Mouse (Mus musculus): ENCODE measurements around the gene Wdr70.

The Wdr70 gene

DNA sequence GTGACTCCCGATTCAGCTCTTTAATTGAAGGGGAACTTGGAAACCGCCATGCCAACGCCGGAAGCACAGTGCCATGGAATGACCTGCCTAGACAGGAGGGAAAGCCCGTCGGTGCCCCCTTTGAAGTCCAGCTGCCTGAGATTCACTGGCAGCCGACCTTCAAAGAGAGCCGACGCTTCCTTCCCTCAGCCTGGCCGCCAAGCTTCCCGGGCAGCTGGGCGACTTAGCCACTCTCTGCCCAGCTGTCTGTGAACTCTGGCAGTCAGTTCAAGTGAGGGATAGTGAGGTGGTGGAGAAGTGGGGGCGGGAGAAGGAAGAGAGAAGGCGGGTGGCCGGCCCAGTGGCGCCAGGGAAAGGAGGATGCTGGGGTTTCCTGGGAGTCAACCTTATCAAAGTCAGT lies 164.9 kb downstream of the Wdr70 start:
- DNase-seq (ENCODE audit: low spot score) = peak; percentile 28

GRCm38 (mm10) chr15:7931605-7932008 lies 167.4 kb downstream of the Wdr70 start:
- no peak for DNase-seq (ENCODE audit: low spot score)

GRCm38 (mm10) chr15:7925382-7925781 lies 173.6 kb downstream of the Wdr70 start:
- DNase-seq (ENCODE audit: low spot score) = no peak

GRCm38 (mm10) chr15:7923281-7923680 lies 175.7 kb downstream of the Wdr70 start:
- no peak for DNase-seq (ENCODE audit: low spot score)

- no peak for DNase-seq (ENCODE audit: low spot score)
Measured at GRCm38 (mm10) chr15:7922291-7923037, 176.5 kb downstream of the Wdr70 start.

GRCm38 (mm10) chr15:7921124-7921523 lies 177.9 kb downstream of the Wdr70 start:
- DNase-seq (ENCODE audit: low spot score) = no peak

GRCm38 (mm10) chr15:7906491-7907035 lies 192.4 kb downstream of the Wdr70 start:
- DNase-seq (ENCODE audit: low spot score) = no peak

GRCm38 (mm10) chr15:7899286-7899685 lies 199.7 kb downstream of the Wdr70 start:
- DNase-seq (ENCODE audit: low spot score) = no peak

- peak; percentile 42 for DNase-seq (ENCODE audit: low spot score)
Measured at GRCm38 (mm10) chr15:7891547-7892282, 207.3 kb downstream of the Wdr70 start.

DNA sequence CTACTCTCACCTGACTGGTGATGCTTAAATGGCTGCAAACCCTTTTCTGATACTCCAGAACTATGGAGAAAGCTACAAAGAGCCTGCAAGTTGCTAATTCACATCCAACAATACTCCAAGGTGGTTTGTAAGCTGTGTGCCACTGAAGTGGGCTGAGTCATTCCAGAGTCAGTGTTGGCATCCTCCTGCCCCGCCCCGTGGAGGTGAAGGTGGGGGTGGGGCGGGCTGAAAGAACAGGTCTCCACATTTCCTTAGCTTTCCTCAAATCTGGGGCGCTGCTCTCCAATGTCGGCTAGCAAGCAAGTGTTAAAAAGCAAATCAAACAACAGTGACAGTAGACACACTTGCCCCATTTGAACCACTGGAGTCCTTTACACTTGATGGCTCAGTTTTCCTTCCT lies 208.7 kb downstream of the Wdr70 start:
- DNase-seq (ENCODE audit: low spot score) = no peak

- no peak for DNase-seq (ENCODE audit: low spot score)
Measured at GRCm38 (mm10) chr15:7889362-7889674, 209.7 kb downstream of the Wdr70 start.

GRCm38 (mm10) chr15:7888617-7889361 lies 210.2 kb downstream of the Wdr70 start:
- no peak for DNase-seq (ENCODE audit: low spot score)

DNA sequence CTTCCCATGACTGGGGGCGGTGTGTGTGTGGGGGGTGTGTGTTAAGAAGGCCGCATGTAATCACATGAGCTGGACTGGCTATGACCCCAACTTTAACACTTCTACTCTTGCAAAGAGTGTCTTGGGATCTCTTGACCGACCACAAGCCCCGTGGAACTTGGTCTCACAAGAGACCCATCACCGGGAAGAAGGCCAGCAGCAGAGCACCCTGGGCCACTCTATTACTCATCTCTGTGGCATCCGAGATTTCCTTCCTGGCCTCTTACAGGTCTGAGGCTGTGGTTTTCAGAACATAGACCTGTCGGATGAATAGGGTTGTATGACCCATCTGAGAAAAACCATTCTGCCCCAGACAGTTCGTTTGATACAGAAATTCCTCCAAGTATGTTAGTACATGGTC lies 212.4 kb downstream of the Wdr70 start:
- no peak for DNase-seq (ENCODE audit: low spot score)

- DNase-seq (ENCODE audit: low spot score) = peak; percentile 39
Measured at GRCm38 (mm10) chr15:7885106-7885505, 213.9 kb downstream of the Wdr70 start.

DNA sequence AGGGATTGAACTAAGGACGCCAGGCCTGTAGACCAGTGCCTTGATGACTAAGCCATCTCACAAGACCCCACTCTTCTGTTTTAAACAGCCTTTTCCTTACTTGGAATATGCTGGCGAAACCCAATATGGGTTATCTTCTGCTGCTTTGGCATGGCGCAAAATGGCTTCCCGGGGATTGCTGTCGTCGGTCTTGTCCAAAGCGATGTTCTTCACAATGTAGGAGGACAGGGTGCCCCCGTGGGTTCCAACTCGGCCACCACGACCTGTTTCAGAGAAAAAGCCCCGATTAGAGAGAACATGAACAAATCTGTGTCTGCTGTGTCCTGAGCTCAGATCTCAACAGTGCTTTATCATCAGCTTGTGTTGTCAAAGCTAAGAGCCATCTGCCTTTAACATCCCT lies 214.8 kb downstream of the Wdr70 start:
- no peak for DNase-seq (ENCODE audit: low spot score)

GRCm38 (mm10) chr15:7879956-7880355 lies 219.1 kb downstream of the Wdr70 start:
- DNase-seq (ENCODE audit: low spot score) = no peak

GRCm38 (mm10) chr15:7878861-7879260 lies 220.1 kb downstream of the Wdr70 start:
- no peak for DNase-seq (ENCODE audit: low spot score)

- peak; percentile 37 for DNase-seq (ENCODE audit: low spot score)
Measured at GRCm38 (mm10) chr15:7877560-7878467, 221.2 kb downstream of the Wdr70 start.

DNA sequence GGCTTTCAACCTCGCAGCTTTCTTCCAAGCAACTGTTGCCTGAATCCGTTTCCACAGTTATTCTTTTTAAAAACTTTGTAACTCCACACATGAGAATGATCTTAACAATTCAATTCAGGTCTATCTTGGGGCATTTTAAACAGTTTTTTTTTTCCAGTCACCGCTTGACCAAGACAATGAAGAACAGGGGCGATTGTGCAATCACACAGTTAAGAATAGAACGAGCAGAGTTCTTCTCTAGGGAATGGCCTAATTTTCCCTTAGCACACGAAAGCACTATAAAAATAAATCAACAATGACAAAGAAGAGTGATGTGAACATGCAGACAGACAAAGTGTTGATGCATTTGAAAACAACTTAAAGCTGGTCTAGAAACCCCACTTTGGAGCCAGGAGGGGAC lies 223.1 kb downstream of the Wdr70 start:
- no peak for DNase-seq (ENCODE audit: low spot score)

GRCm38 (mm10) chr15:7872473-7872872 lies 226.5 kb downstream of the Wdr70 start:
- no peak for DNase-seq (ENCODE audit: low spot score)

- no peak for DNase-seq (ENCODE audit: low spot score)
Measured at GRCm38 (mm10) chr15:7865305-7865704, 233.7 kb downstream of the Wdr70 start.

DNA sequence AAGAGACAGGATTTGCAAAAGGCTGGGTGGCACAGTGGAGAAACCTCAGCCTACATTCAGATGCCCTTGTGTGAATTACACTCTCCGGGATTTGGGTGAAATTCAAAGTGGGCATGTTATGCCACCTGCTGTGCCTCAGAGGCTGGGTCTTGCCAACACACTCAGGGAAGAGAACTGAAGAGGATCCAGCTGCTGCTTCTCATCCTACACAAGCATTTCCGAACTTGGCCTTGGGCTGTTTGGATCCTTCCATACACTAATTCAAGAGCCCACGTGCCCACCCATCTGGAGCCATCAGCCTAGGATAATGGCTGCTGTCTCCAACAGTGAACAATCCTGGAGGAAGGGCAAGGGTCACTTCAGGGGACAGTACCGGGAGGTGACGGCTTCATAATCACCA lies 235.7 kb downstream of the Wdr70 start:
- no peak for DNase-seq (ENCODE audit: low spot score)
